Mouse (Mus musculus) liver, adult 2 months (tissue): ENCODE results near the gene Hsf2bp.

Experiments used
- CTCF ChIP-seq: fragments of 200-500 bp; IDR thresholded peaks from 2 replicates; pipeline ENCODE4 v1.5.1; 2011; ENCODE audit warnings: low read depth, low read length, control low read depth
- POLR2A ChIP-seq: fragments of 200-500 bp; IDR thresholded peaks from 2 replicates; pipeline ENCODE4 v1.6.1; 2011; ENCODE audit warnings: low read length, control low read depth; ENCODE audit not compliant: insufficient read depth; ENCODE audit errors: extremely low read depth

- no peak for TF ChIP-seq CTCF
- TF ChIP-seq POLR2A, result no peak
Observed at GRCm38 (mm10) chr17:31973664-31974230, 62.4 kb downstream of the Hsf2bp start.
